Mouse (Mus musculus) hindbrain, embryonic 12.5 days (tissue): ENCODE data around the gene Vipr2. TPM values are rescaled to one million over a fixed set of nuclear protein-coding genes. Genes with fewer than 3 reads are reported as not detected.

Source experiments
- ATAC-seq: fragments of 200-750 bp; cut with Nextera tagmentation; 2 replicates; pipeline ENCODE4 v1.8.0; 2017; ENCODE audit warnings: moderate TSS enrichment; ENCODE audit not compliant: low FRiP score
- H3K27ac ChIP-seq: fragments of 300-500 bp; sonication (generic); 2 replicates; pipeline ENCODE4 v1.5.1; 2016; ENCODE audit warnings: mild to moderate bottlenecking
- H3K27me3 ChIP-seq: fragments of 300-500 bp; sonication (generic); 2 replicates; pipeline ENCODE4 v1.6.1; 2016; ENCODE audit warnings: mild to moderate bottlenecking
- H3K36me3 ChIP-seq: fragments of 300-500 bp; sonication (generic); 2 replicates; pipeline ENCODE4 v1.6.1; 2016; ENCODE audit warnings: mild to moderate bottlenecking
- H3K4me1 ChIP-seq: fragments of 300-500 bp; sonication (generic); 2 replicates; pipeline ENCODE4 v1.6.1; 2016
- H3K4me2 ChIP-seq: fragments of 300-500 bp; sonication (generic); replicated peaks from 2 replicates; pipeline ENCODE4 v1.6.1; 2016; ENCODE audit warnings: mild to moderate bottlenecking
- H3K4me3 ChIP-seq: fragments of 300-500 bp; sonication (generic); 2 replicates; pipeline ENCODE4 v1.5.1; 2016; ENCODE audit warnings: mild to moderate bottlenecking
- H3K9ac ChIP-seq: fragments of 300-500 bp; sonication (generic); 2 replicates; pipeline ENCODE4 v1.6.1; 2016; ENCODE audit warnings: mild to moderate bottlenecking, moderate library complexity
- H3K9me3 ChIP-seq: fragments of 300-500 bp; sonication (generic); replicated peaks from 2 replicates; pipeline ENCODE4 v1.6.1; 2016; ENCODE audit warnings: mild to moderate bottlenecking
- WGBS: fragments of 180-500 bp; shearing (Covaris S2); methylation state at CpG from one replicate; pipeline ENCODE4 v1.1.7; 2016; 5-methylcytosine and 5-hydroxymethylcytosine counted together
- polyA plus RNA-seq: library from polyadenylated mRNA; unstranded; fragments of >200 nt; fragmentation: Nextera tagmentation; extraction: Ambion mirVana; gene quantifications from 2 replicates; pipeline ENCODE4 v1.2.1, GENCODE M21; 2016

The Vipr2 gene
- polyA plus RNA-seq, 1 experiment from 2014 or later: 1.1 TPM

DNA sequence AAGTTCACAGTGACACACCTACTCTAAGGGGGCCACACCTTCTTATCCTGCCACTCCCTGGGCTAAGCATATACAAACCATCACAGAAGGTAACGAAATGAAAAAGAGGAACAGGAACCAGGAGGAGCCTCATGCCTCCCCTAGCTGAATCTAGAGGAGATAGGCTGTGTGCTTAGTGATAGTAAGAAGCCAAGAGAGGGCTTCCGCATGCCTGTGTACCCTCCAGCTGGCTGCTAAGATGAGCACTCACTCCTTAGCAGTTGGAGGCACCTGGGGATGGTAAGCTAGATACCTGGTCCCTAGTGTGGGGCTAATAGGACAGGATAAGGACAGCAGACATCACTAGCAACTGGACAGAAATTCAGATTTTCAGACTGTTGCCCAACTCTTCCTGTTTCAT lies 64.3 kb downstream of the Vipr2 start:
- Histone ChIP-seq H3K4me1 (0 out of 2 replicates have a peak, but pooled peaks cover 7% of the 10 kb centered on the region), H3K4me2 (no peak overlapping the region), H3K27me3 (no peaks in the 10 kb centered on the region), H3K9me3 (no peaks in the 10 kb centered on the region), H3K27ac (no peak overlapping the region), H3K4me3 (no peak overlapping the region), H3K36me3 (no peaks in the 10 kb centered on the region), H3K9ac (no peak overlapping the region)
- WGBS: 95% methylated on average over 2 of the region's 2 CpGs
- no peak for ATAC-seq

DNA sequence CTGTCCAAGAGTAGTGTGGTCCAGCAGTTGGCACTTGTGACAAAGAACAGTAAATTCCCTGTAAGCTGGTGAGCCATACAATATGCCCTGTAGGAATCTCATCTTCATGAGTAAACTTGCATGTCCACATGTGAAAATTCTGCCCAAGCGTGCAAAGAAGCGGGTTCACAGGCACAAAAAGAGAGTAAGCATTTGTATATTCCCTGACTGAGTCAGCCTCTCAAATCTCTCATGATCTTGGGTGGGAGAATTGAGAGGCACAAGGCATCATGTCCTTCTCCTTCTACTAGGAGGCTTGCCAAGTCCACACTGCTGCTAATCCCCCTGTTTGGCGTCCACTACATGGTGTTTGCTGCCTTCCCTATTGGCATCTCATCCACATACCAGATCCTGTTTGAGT lies 64.9 kb downstream of the Vipr2 start:
- Histone ChIP-seq H3K36me3 (no peaks in the 10 kb centered on the region), H3K4me1 (peaks cover 9% of the 10 kb centered on the region; the same call in 1 of the 2 replicates), H3K27ac (no peak overlapping the region), H3K9me3 (no peaks in the 10 kb centered on the region), H3K27me3 (no peaks in the 10 kb centered on the region), H3K9ac (no peak overlapping the region), H3K4me2 (no peak overlapping the region), H3K4me3 (no peak overlapping the region)
- ATAC-seq: no peak
- 87% methylated on average over 3 of the region's 3 CpGs for WGBS

DNA sequence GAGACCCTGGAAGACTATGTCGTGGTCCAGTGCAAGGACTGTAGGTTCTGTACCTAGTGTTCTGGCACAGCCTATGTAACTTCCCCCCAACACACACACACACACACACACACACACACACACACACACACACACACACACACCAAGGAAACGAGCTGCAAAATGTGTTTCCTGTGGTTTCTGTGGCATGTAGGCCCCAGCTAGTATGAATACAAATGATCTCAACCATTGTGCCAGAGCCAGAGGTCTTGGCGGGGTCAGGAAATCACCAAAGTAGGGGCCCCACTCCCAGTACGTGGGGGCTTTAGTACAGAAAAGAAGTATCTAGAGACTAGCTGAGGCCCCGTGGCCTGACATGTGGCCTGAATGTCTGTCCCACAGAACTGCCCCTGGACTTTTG lies 67.7 kb downstream of the Vipr2 start:
- H3K4me2 ChIP-seq: no peak overlapping the region
- no peak for ATAC-seq
- H3K9ac ChIP-seq: no peak overlapping the region
- H3K4me3 ChIP-seq: no peak overlapping the region
- H3K27ac ChIP-seq: no peak overlapping the region
- 33% methylated on average over 5 of the region's 5 CpGs for WGBS
- H3K9me3 ChIP-seq: no peaks in the 10 kb centered on the region
- H3K4me1 ChIP-seq: peaks cover 9% of the 10 kb centered on the region; the same call in 1 of the 2 replicates
- H3K27me3 ChIP-seq: no peaks in the 10 kb centered on the region
- H3K36me3 ChIP-seq: no peaks in the 10 kb centered on the region

DNA sequence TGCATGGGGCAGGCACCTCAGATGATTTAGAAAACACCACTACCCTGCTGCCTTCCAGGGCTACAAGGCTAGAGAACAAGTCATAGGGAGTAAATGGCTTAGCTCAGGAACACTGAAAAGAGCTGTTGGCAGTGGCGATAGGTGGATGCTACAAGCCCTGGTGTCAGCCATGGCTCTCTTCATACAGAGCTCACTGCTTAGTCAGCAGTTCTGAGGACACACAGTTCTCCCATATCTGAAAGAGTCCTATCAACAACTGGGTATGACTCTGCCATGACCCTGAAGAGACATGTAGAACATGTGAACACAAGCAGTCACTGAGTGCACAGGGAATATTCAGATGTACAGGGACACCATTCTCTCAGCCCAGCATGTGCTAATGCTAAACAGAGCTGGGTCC lies 68.2 kb downstream of the Vipr2 start:
- 91% methylated on average over 1 of the region's 1 CpGs for WGBS
- H3K27ac ChIP-seq: no peak overlapping the region
- no peak for ATAC-seq

DNA sequence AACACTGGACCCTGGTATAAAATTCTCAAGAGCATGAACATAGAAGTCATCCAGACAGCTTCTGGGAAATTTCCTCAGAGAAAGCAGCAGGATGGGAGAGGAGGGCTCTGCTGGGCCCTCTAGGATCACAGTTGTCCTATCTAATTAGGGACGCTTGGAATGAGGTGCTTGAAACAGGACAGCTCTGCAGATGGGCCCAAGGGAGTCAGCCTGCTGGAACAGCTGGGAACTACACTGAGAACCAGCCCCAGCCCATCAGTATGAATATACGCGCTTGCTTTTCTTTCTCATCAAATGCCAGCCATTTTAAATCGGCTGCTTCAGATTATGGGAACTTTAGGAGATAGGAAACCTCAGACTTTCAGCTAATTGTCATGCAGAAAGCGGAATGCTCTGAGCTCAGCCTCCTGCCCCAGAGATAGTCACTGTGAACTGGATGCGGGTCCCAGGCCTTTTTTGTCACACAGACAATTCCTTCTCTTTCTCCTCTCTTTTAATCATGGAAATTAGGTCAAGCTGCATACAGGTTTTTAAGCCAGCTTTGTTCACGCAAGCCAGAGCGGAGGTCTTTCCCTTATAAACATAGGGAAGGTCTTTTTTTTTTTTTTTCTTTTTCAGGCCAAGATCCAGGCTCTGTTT lies 69.6 kb downstream of the Vipr2 start:
- H3K27ac ChIP-seq: no peak overlapping the region
- WGBS: 26% methylated on average over 8 of the region's 8 CpGs
- no peak overlapping the region for H3K9ac ChIP-seq
- H3K9me3 ChIP-seq: no peaks in the 10 kb centered on the region
- no peaks in the 10 kb centered on the region for H3K36me3 ChIP-seq
- no peak overlapping the region for H3K4me2 ChIP-seq
- no peak overlapping the region for H3K4me3 ChIP-seq
- peak; percentile 83 for ATAC-seq
- no peaks in the 10 kb centered on the region for H3K27me3 ChIP-seq
- peaks cover 9% of the 10 kb centered on the region; the same call in 1 of the 2 replicates for H3K4me1 ChIP-seq

More for the DNA sequence above, 68.2 kb downstream of the Vipr2 start:
- Histone ChIP-seq H3K9ac (no peak overlapping the region), H3K4me3 (no peak overlapping the region), H3K27me3 (no peaks in the 10 kb centered on the region), H3K4me1 (peaks cover 9% of the 10 kb centered on the region; the same call in 1 of the 2 replicates), H3K4me2 (no peak overlapping the region), H3K9me3 (no peaks in the 10 kb centered on the region), H3K36me3 (no peaks in the 10 kb centered on the region)

DNA sequence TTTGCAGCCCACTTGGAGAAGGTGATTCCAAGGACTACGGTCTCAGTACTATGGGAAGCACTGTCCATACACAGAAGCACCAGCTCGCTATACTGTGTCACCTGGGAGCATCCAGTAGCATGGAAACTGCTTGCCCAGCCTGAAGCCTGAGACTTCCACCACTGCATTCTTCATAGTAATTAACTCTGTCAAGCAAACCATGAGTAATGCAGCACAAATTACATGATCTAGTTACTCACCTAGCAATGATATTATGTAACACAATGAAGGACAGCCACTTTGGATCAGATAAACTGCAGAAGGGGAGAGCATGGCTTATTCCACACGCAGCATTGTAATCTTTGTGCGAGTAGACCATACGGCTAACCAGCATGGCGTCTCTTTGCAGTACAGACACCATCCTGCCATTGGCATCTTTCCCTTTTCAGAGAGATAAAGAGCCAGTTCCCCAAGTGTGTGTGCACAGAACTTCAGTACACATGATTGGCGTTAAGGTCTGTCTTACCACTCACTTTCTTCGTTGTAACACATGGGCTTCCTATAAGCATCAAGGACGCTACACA lies 75.4 kb downstream of the Vipr2 start:
- Histone ChIP-seq H3K27ac (no peak overlapping the region), H3K4me1 (no peaks in the 10 kb centered on the region), H3K36me3 (no peaks in the 10 kb centered on the region), H3K27me3 (no peaks in the 10 kb centered on the region), H3K4me3 (no peak overlapping the region), H3K9ac (no peak overlapping the region), H3K9me3 (no peaks in the 10 kb centered on the region), H3K4me2 (no peak overlapping the region)
- no peak for ATAC-seq
- 90% methylated on average over 9 of the region's 9 CpGs for WGBS

DNA sequence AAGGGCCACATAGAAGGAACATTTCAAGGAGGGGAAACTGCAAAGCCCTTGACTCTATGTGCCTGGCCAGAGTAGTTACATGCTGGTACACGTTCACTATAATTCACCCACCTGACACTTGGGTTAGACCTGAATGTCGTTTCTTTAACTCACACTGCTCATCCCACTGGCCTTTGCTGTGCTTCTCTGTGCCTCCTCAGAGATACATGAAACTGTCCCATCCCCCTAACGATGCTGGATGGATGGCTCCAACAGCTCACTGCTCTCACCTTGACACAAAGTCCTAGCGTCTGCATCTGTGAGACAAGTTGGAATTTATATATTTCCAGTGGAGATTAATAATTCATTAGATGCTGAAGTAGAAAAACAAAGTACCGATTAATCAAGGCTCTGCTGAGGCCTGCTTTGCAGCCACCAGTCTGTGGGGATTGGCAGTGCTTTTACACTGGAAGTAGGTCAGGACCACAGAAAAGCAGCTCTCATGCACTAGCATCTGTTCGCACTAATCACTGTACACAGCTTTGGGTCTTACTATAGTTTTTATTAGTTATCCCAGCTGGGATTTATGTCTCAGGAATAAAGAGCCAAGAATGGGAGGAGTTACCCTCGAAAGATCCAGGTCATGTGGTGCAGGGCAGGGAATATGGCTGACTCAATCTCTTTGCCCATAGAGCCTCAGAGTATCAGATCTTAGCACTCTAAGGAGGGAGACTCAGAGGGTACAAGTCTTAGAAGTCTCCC lies 79.4 kb downstream of the Vipr2 start:
- ATAC-seq: no peak

DNA sequence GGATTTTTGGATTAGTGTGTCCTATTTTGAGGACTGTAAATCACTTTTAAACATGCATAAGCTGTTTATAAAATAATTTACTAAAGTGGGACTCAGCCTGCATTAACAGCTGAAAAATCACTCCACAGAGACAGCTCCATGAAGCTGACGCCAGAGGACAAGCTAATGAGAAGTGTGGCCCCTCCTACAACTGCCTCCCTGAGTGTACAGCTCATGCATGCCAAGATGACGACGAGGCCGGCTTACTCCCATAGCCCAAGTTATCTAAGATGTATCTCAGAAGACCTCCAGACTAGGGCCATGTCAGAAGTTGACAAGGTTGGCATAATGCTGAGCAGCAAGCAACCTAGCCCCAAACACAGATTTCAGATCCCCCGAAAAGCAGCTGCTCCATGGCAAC lies 81.7 kb downstream of the Vipr2 start:
- Histone ChIP-seq H3K4me1 (no peaks in the 10 kb centered on the region), H3K4me3 (no peak overlapping the region), H3K4me2 (no peak overlapping the region), H3K27ac (no peak overlapping the region), H3K9ac (no peak overlapping the region), H3K9me3 (no peaks in the 10 kb centered on the region), H3K36me3 (no peaks in the 10 kb centered on the region), H3K27me3 (no peaks in the 10 kb centered on the region)
- WGBS: 82% methylated on average over 5 of the region's 5 CpGs
- no peak for ATAC-seq

More for the DNA sequence above, 79.4 kb downstream of the Vipr2 start:
- Histone ChIP-seq H3K36me3 (no peaks in the 10 kb centered on the region), H3K4me1 (no peaks in the 10 kb centered on the region), H3K4me2 (no peak overlapping the region), H3K4me3 (no peak overlapping the region), H3K27me3 (no peaks in the 10 kb centered on the region), H3K9me3 (no peaks in the 10 kb centered on the region), H3K27ac (no peak overlapping the region), H3K9ac (no peak overlapping the region)
- WGBS: 83% methylated on average over 7 of the region's 7 CpGs

DNA sequence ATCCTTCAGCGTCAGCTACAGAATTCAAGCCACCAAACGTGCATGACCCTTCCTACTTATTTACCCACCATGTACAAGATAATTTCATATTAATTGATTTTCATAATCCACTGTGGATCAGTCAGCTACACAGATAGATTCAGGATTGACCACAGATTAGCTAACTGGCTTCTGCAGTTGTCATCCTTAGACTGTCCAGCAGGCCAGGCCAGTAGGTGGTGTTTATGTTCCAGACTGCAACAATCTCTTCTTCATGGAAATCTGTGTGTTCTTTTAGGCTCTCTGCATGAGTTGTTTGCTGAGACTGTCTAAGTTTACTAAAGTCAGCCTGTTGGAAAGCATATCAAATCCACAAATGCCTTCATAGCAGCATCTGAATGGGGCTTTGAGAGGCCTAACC lies 82.2 kb downstream of the Vipr2 start:
- H3K27ac ChIP-seq: no peak overlapping the region
- no peak overlapping the region for H3K9ac ChIP-seq
- H3K27me3 ChIP-seq: no peaks in the 10 kb centered on the region
- H3K4me3 ChIP-seq: no peak overlapping the region
- ATAC-seq: no peak
- no peaks in the 10 kb centered on the region for H3K4me1 ChIP-seq
- 97% methylated on average over 2 of the region's 2 CpGs for WGBS
- H3K9me3 ChIP-seq: no peaks in the 10 kb centered on the region
- H3K36me3 ChIP-seq: no peaks in the 10 kb centered on the region
- no peak overlapping the region for H3K4me2 ChIP-seq

DNA sequence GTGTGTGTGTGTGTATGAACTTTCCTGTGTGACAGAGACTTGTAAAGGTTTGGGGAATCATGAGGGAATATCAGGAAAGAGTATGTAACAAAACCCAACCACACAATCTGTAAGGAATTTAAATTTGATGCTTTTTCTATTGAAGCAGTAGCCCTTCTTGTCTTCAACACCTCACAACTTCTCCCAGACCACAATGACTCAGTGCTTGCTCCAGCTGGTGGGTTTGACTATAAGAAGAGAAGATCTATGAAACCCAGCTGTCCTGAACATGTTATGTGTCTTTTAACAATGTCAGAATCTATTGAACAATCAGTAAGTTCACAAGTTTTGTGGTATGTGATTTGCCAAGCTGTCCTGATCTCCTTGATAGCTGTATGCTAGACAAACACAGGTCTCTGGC lies 87.8 kb downstream of the Vipr2 start:
- Histone ChIP-seq H3K27ac (no peak overlapping the region), H3K4me1 (no peaks in the 10 kb centered on the region), H3K9me3 (no peaks in the 10 kb centered on the region), H3K36me3 (no peaks in the 10 kb centered on the region), H3K4me2 (no peak overlapping the region), H3K4me3 (no peak overlapping the region), H3K9ac (no peak overlapping the region), H3K27me3 (no peaks in the 10 kb centered on the region)
- no peak for ATAC-seq

DNA sequence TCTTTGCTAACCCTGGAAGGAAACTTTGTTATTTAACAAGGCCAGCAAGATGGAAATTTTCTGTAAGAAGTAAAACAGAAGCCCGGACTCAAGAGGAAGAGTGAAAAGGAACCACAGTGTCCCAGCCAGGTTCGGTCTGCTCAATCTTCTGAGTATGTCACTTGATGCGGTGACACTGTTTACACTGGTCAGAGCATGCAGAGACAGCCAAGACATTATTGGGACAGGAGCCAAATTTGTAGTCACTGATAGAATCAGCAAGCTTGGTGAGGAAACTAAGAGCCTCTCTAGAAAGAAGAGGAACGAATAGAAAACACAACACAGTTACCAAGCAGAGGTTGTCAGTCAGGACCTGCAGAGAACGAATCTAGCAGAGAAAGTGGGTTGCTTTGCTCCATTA lies 92.1 kb downstream of the Vipr2 start:
- no peak overlapping the region for H3K4me2 ChIP-seq
- no peak overlapping the region for H3K9ac ChIP-seq
- no peak for ATAC-seq
- WGBS: 83% methylated on average over 5 of the region's 5 CpGs
- no peak overlapping the region for H3K27ac ChIP-seq
- H3K4me3 ChIP-seq: no peak overlapping the region
- no peaks in the 10 kb centered on the region for H3K36me3 ChIP-seq
- no peaks in the 10 kb centered on the region for H3K4me1 ChIP-seq
- H3K27me3 ChIP-seq: no peaks in the 10 kb centered on the region
- H3K9me3 ChIP-seq: no peaks in the 10 kb centered on the region

DNA sequence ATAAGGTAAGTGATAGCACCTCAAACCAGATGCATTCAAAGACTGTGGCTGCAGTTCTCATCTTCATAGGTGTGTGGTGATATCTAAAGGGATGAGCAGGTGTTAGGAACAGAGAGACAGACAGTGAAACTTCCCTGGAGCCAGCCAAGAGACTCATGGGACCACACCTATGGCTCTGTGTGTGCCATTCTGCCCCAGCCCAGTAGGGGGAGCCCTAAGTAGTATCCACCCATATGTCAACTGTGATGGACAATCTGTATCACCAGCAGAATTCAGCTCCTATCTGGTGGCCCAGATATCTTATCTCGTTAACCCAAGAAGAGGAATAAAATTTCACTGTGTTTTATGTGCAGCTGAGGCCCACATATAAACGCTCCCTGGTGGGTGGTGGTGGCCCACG lies 99.4 kb downstream of the Vipr2 start:
- Histone ChIP-seq H3K9me3 (no peaks in the 10 kb centered on the region), H3K9ac (no peak overlapping the region), H3K4me1 (no peaks in the 10 kb centered on the region), H3K4me3 (no peak overlapping the region), H3K4me2 (no peak overlapping the region), H3K36me3 (no peaks in the 10 kb centered on the region), H3K27ac (no peak overlapping the region), H3K27me3 (no peaks in the 10 kb centered on the region)
- 92% methylated on average over 3 of the region's 3 CpGs for WGBS
- no peak for ATAC-seq
